Mouse (Mus musculus): Measurements from ENCODE around the gene Mrps23. TPM values are rescaled to one million over a fixed set of nuclear protein-coding genes. Genes with fewer than 3 reads are reported as not detected.

The Mrps23 gene
- polyA plus RNA-seq, 1 experiment from 2014 or later, result 28.7 TPM

DNA sequence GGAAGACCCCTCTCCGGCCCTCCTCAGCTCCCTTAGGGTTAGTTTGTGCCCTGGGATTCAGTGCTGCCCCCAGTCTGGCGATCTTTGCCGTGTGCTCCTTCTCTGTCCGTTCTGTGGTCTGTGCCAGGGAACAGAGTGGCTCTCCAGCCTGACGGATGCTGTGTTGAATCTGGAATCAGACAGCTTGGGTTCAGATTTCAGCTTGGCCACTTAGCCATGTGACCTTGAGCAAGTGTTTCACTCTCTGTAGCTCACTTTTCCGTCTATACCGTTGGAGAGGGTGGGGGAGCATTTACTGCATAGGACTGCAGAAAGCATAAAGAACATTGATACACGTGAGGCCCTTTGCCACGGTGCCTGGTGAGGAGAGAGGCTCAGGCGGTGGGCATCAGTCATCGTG is 44.8 kb upstream of the Mrps23 start:
- no peak overlapping the region for H3K4me3 ChIP-seq (ENCODE audit: low read depth, low read length)
- 75% methylated on average over 11 of the region's 11 CpGs for WGBS (ENCODE audit: insufficient replicate concordance)
- peaks cover 11% of the 10 kb centered on the region for H3K4me1 ChIP-seq (ENCODE audit: insufficient read depth)
- no peak overlapping the region for H3K27ac ChIP-seq (ENCODE audit: low read depth)
- no peaks in the 10 kb centered on the region for H3K9me3 ChIP-seq (ENCODE audit: low read length)
- no peak for TF ChIP-seq CTCF (IDR thresholded peaks at IDR 0.05; ENCODE audit: low read depth)
- H3K4me2 ChIP-seq (ENCODE audit: low read depth, low read length), result no peak overlapping the region
- no peak overlapping the region for H3K9ac ChIP-seq (replicated peaks)
- ATAC-seq (no peak), DNase-seq (no peak)
- no peaks in the 10 kb centered on the region for H3K27me3 ChIP-seq (ENCODE audit: insufficient read depth, low read length)
- no peaks in the 10 kb centered on the region for H3K36me3 ChIP-seq (replicated peaks; ENCODE audit: insufficient read depth, low read length)

DNA sequence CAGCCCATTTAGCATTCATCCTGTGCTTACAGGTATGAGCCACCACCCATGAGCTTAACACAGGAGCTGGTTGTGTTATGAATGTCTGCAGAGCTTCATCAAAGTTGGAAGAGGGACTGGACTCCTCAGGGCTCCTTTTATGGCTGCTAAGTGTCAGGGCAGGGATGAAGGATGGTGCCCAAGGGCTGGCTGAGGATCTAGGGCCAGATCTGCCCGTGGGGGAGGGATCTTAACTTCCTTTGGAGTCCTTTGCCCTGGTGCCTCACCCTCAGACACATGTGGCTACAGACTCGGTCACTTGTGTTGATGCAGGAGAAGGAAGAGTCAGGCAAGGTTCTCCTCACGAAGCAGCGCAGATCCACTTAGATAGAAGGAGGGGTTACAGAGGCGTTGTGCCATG is 43.9 kb upstream of the Mrps23 start:
- Histone ChIP-seq H3K4me2 (ENCODE audit: low read depth, low read length) (no peak overlapping the region), H3K36me3 (replicated peaks; ENCODE audit: insufficient read depth, low read length) (no peaks in the 10 kb centered on the region), H3K27me3 (ENCODE audit: insufficient read depth, low read length) (no peaks in the 10 kb centered on the region), H3K9me3 (ENCODE audit: low read length) (no peaks in the 10 kb centered on the region), H3K4me1 (ENCODE audit: insufficient read depth) (peaks cover 18% of the 10 kb centered on the region), H3K27ac (ENCODE audit: low read depth) (no peak overlapping the region), H3K9ac (replicated peaks) (no peak overlapping the region), H3K4me3 (ENCODE audit: low read depth, low read length) (no peak overlapping the region)
- DNase-seq (no peak), ATAC-seq (no peak)
- TF ChIP-seq CTCF (IDR thresholded peaks at IDR 0.05; ENCODE audit: low read depth) (no peak), EP300 (IDR thresholded peaks at IDR 0.05; ENCODE audit: low read depth) (no peak)
- WGBS (ENCODE audit: insufficient replicate concordance), result 62% methylated on average over 5 of the region's 5 CpGs

DNA sequence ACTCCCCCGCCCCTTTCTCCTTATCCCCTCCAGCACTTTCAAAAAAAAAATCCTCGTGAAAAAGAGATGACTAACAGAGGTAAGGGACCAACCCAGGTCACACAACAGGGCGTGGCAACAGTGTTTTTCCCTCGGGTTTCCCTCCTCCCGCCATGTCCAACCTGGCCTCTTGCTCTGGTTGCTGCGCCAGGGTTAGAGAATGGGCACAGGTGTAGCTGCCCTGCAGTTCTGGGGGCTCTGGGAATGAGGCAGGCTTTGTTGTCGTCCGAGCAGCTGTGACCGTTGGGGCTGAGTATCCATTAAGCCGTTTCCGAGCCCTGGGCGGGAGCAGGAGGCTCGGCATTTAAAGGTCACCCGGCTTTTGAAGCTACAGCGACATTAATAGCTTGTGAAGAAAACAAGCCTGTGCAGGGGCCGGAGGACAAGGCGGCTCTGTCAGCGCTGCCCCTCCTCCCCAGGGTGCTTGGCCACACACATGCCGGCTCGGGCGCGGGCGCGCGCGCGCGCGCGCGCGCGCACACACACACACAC is 43.1 kb upstream of the Mrps23 start:
- ATAC-seq (peak; percentile 52), DNase-seq (peak; percentile 46)
- Histone ChIP-seq H3K27me3 (ENCODE audit: insufficient read depth, low read length) (0 out of 2 replicates have a peak, but pooled peaks cover 3% of the 10 kb centered on the region), H3K9me3 (ENCODE audit: low read length) (no peaks in the 10 kb centered on the region), H3K27ac (ENCODE audit: low read depth) (no peak overlapping the region), H3K9ac (replicated peaks) (no peak overlapping the region; the same call in 1 of the 2 replicates), H3K36me3 (replicated peaks; ENCODE audit: insufficient read depth, low read length) (no peaks in the 10 kb centered on the region), H3K4me1 (ENCODE audit: insufficient read depth) (peaks cover 18% of the 10 kb centered on the region), H3K4me2 (ENCODE audit: low read depth, low read length) (peak overlapping the region; percentile 76), H3K4me3 (ENCODE audit: low read depth, low read length) (peak overlapping the region; percentile 44)
- no peak for TF ChIP-seq CTCF (IDR thresholded peaks at IDR 0.05; ENCODE audit: low read depth)
- no peak for TF ChIP-seq EP300 (IDR thresholded peaks at IDR 0.05; ENCODE audit: low read depth)
- 4% methylated on average over 24 of the region's 33 CpGs for WGBS (ENCODE audit: insufficient replicate concordance)

DNA sequence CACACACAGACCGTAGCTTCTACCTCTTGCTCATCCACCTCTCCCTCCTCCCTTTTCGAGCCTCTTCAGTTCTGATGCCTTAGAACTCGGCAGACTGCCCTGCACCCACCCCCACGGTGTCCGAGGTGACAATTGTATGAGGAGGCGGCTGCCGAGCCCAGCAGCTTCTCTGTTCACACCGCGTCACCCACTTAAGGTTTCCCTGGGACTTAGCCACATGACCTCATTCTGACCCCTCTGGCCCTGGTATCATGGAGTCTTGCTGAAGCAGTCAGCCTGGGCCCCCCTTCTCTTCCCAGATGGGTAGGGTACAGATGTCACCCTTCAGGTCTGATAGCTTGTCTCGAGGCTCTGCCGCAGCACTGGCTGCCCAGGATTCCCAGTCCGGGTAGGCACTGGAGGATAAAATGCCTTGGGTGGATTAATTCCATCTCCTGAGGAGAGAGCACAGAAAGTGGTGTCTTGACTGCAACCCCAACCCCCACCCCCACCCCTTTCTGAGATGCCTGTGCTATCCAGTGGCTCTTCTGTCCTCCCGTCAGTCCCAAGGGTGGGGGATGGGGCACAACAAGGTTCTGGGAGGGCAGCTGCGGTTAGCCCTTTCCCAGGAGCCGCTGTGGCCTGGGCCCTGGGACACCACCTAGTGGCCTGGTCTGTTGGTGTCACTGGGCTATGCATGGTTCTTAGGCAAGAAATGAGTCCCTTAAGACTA is 42.4 kb upstream of the Mrps23 start:
- Histone ChIP-seq H3K27me3 (ENCODE audit: insufficient read depth, low read length) (0 out of 2 replicates have a peak, but pooled peaks cover 3% of the 10 kb centered on the region), H3K4me1 (ENCODE audit: insufficient read depth) (peaks cover 18% of the 10 kb centered on the region), H3K27ac (ENCODE audit: low read depth) (no peak overlapping the region), H3K4me2 (ENCODE audit: low read depth, low read length) (peak overlapping the region; percentile 76), H3K4me3 (ENCODE audit: low read depth, low read length) (peak overlapping the region; percentile 44), H3K9ac (replicated peaks) (no peak overlapping the region), H3K9me3 (ENCODE audit: low read length) (no peaks in the 10 kb centered on the region), H3K36me3 (replicated peaks; ENCODE audit: insufficient read depth, low read length) (no peaks in the 10 kb centered on the region)
- DNase-seq (peak; percentile 86), ATAC-seq (peak; percentile 75)
- TF ChIP-seq EP300 (IDR thresholded peaks at IDR 0.05; ENCODE audit: low read depth), result no peak
- peak; percentile 90 for TF ChIP-seq CTCF (IDR thresholded peaks at IDR 0.05; ENCODE audit: low read depth)
- under 1% methylated on average over 15 of the region's 15 CpGs for WGBS (ENCODE audit: insufficient replicate concordance)

DNA sequence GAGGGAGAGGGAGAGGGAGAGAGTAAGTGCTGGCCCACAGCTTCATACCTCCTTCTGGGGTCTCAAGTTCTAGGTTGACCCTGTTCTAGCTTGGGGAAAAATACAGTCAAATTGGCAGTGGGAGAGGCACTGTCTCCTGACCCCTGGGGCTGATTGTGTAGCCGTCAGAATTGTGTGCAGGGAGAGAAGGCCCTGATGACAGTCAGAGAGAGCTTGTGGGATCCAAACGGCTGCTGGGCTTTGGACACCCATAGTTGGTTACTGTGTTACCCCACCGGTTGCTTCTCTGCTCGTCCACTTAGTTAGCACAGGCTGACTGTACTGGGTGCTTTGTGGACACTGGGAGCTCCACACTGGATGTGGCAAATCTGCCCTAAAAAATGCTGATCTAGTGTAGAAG is 41.4 kb upstream of the Mrps23 start:
- ATAC-seq (no peak), DNase-seq (no peak)
- H3K9ac ChIP-seq (replicated peaks), result no peak overlapping the region
- no peak overlapping the region for H3K27ac ChIP-seq (ENCODE audit: low read depth)
- H3K4me2 ChIP-seq (ENCODE audit: low read depth, low read length), result no peak overlapping the region
- H3K4me3 ChIP-seq (ENCODE audit: low read depth, low read length), result no peak overlapping the region
- H3K4me1 ChIP-seq (ENCODE audit: insufficient read depth), result peaks cover 18% of the 10 kb centered on the region
- no peaks in the 10 kb centered on the region for H3K9me3 ChIP-seq (ENCODE audit: low read length)
- H3K27me3 ChIP-seq (ENCODE audit: insufficient read depth, low read length), result 0 out of 2 replicates have a peak, but pooled peaks cover 3% of the 10 kb centered on the region
- no peak for TF ChIP-seq EP300 (IDR thresholded peaks at IDR 0.05; ENCODE audit: low read depth)
- no peak for TF ChIP-seq CTCF (IDR thresholded peaks at IDR 0.05; ENCODE audit: low read depth)
- H3K36me3 ChIP-seq (replicated peaks; ENCODE audit: insufficient read depth, low read length), result no peaks in the 10 kb centered on the region
- 49% methylated on average over 4 of the region's 4 CpGs for WGBS (ENCODE audit: insufficient replicate concordance)

DNA sequence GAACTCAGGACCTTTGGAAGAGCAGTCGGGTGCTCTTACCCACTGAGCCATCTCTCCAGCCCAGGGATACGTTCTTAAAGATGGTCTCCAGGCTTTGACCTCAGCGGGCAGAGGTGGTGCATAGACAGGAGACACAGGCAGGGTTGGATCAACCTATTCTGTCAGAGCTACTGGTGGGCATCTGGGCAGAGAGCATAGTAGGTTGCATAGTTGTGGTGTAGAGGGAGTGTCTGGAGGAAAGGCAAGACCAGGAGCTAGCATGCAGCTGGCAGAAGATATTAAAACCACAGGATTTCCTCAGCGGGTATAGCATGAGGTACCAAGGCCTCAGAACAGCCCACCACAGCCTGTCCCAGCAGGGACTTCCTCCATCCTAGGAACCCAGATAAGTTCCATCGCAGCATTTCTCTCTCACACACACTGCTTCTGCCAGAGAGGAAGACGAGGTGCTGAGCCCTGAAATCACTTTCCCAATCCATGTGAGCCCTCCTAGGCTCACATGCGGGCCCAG is 39.9 kb upstream of the Mrps23 start:
- Histone ChIP-seq H3K4me1 (ENCODE audit: insufficient read depth) (peaks cover 18% of the 10 kb centered on the region), H3K4me3 (ENCODE audit: low read depth, low read length) (no peak overlapping the region), H3K27ac (ENCODE audit: low read depth) (peak overlapping the region; percentile 23; the same call in 1 of the 2 replicates), H3K27me3 (ENCODE audit: insufficient read depth, low read length) (0 out of 2 replicates have a peak, but pooled peaks cover 3% of the 10 kb centered on the region), H3K9me3 (ENCODE audit: low read length) (no peaks in the 10 kb centered on the region), H3K4me2 (ENCODE audit: low read depth, low read length) (no peak overlapping the region), H3K36me3 (replicated peaks; ENCODE audit: insufficient read depth, low read length) (no peaks in the 10 kb centered on the region), H3K9ac (replicated peaks) (no peak overlapping the region)
- 40% methylated on average over 7 of the region's 7 CpGs for WGBS (ENCODE audit: insufficient replicate concordance)
- TF ChIP-seq EP300 (IDR thresholded peaks at IDR 0.05; ENCODE audit: low read depth), result no peak
- ATAC-seq, result peak; percentile 18; the same call in 1 of the 2 replicates
- no peak for DNase-seq
